Mouse (Mus musculus): Measurements from ENCODE around the gene Teddm2. TPM values are rescaled to one million over a fixed set of nuclear protein-coding genes. Genes with fewer than 3 reads are reported as not detected.

The Teddm2 gene
- total and polyA plus RNA-seq, 3 experiments: 0.18 to 0.75 (median 0.44) TPM

- Histone ChIP-seq H3K27me3 (ENCODE audit: insufficient read depth, low read length) (no peaks in the 10 kb centered on the region), H3K36me3 (replicated peaks) (peaks cover 63% of the 10 kb centered on the region), H3K4me1 (ENCODE audit: insufficient read depth, low read depth, low read length) (peaks cover 29% of the 10 kb centered on the region), H3K4me3 (ENCODE audit: low read depth, low read length) (no peak overlapping the region; the same call in 1 of the 2 replicates), H3K9me3 (replicated peaks) (no peaks in the 10 kb centered on the region)
- DNase-seq (ENCODE audit: low spot score) (no peak), ATAC-seq (ENCODE audit: extremely low read depth, insufficient number of reproducible peaks, low FRiP score, poor library complexity, severe bottlenecking) (no peak)
- TF ChIP-seq CTCF (IDR thresholded peaks at IDR 0.05; ENCODE audit: low read depth, low read length) (no peak), POLR2AphosphoS5 (IDR thresholded peaks at IDR 0.05; ENCODE audit: insufficient replicate concordance, low read depth, low read length) (no peak), GATA2 (IDR thresholded peaks at IDR 0.05; ENCODE audit: borderline replicate concordance, low read depth, low read length) (no peak), GATA1 (IDR thresholded peaks at IDR 0.05; ENCODE audit: borderline replicate concordance, low read length) (no peak), TAL1 (conservative IDR thresholded peaks at IDR 0.05; ENCODE audit: low read depth, low read length) (no peak)
Observed at GRCm38 (mm10) chr1:153908741-153909140, 8.7 kb upstream of the Teddm2 start.

- H3K4me3 ChIP-seq (ENCODE audit: low read depth, low read length): no peak overlapping the region
- ATAC-seq (ENCODE audit: extremely low read depth, insufficient number of reproducible peaks, low FRiP score, poor library complexity, severe bottlenecking): no peak
- H3K4me1 ChIP-seq (ENCODE audit: insufficient read depth, low read depth, low read length): peaks cover 29% of the 10 kb centered on the region
- H3K36me3 ChIP-seq (replicated peaks): peaks cover 68% of the 10 kb centered on the region
- no peak for DNase-seq (ENCODE audit: low spot score)
- no peaks in the 10 kb centered on the region for H3K9me3 ChIP-seq (replicated peaks)
- no peak for TF ChIP-seq POLR2AphosphoS5 (IDR thresholded peaks at IDR 0.05; ENCODE audit: insufficient replicate concordance, low read depth, low read length)
- TF ChIP-seq GATA1 (IDR thresholded peaks at IDR 0.05; ENCODE audit: borderline replicate concordance, low read length): no peak
- no peak for TF ChIP-seq TAL1 (conservative IDR thresholded peaks at IDR 0.05; ENCODE audit: low read depth, low read length)
- TF ChIP-seq GATA2 (IDR thresholded peaks at IDR 0.05; ENCODE audit: borderline replicate concordance, low read depth, low read length): no peak
- no peak for TF ChIP-seq CTCF (IDR thresholded peaks at IDR 0.05; ENCODE audit: low read depth, low read length)
- H3K27me3 ChIP-seq (ENCODE audit: insufficient read depth, low read length): no peaks in the 10 kb centered on the region
Observed at GRCm38 (mm10) chr1:153908208-153908607, 8.2 kb upstream of the Teddm2 start.

- no peak for TF ChIP-seq CTCF (IDR thresholded peaks at IDR 0.05; ENCODE audit: low read depth, low read length)
- TF ChIP-seq TAL1 (conservative IDR thresholded peaks at IDR 0.05; ENCODE audit: low read depth, low read length): no peak
- no peak for TF ChIP-seq GATA1 (IDR thresholded peaks at IDR 0.05; ENCODE audit: borderline replicate concordance, low read length)
- no peak for TF ChIP-seq GATA2 (IDR thresholded peaks at IDR 0.05; ENCODE audit: borderline replicate concordance, low read depth, low read length)
- no peak for TF ChIP-seq POLR2AphosphoS5 (IDR thresholded peaks at IDR 0.05; ENCODE audit: insufficient replicate concordance, low read depth, low read length)
- ATAC-seq (ENCODE audit: extremely low read depth, insufficient number of reproducible peaks, low FRiP score, poor library complexity, severe bottlenecking): no peak
- H3K27me3 ChIP-seq (ENCODE audit: insufficient read depth, low read length): no peaks in the 10 kb centered on the region
- H3K9me3 ChIP-seq (replicated peaks): no peaks in the 10 kb centered on the region
- peaks cover 44% of the 10 kb centered on the region for H3K4me1 ChIP-seq (ENCODE audit: insufficient read depth, low read depth, low read length)
- DNase-seq (ENCODE audit: low spot score): no peak
- H3K4me3 ChIP-seq (ENCODE audit: low read depth, low read length): no peak overlapping the region
- H3K36me3 ChIP-seq (replicated peaks): peaks cover 79% of the 10 kb centered on the region
Observed at GRCm38 (mm10) chr1:153905884-153906283, 5.9 kb upstream of the Teddm2 start.

GRCm38 (mm10) chr1:153904236-153904635 is 4.2 kb upstream of the Teddm2 start:
- TF ChIP-seq GATA1 (IDR thresholded peaks at IDR 0.05; ENCODE audit: borderline replicate concordance, low read length): no peak
- TF ChIP-seq POLR2AphosphoS5 (IDR thresholded peaks at IDR 0.05; ENCODE audit: insufficient replicate concordance, low read depth, low read length): no peak
- no peak for TF ChIP-seq TAL1 (conservative IDR thresholded peaks at IDR 0.05; ENCODE audit: low read depth, low read length)
- TF ChIP-seq GATA2 (IDR thresholded peaks at IDR 0.05; ENCODE audit: borderline replicate concordance, low read depth, low read length): no peak
- TF ChIP-seq CTCF (IDR thresholded peaks at IDR 0.05; ENCODE audit: low read depth, low read length): no peak
- no peak overlapping the region for H3K4me3 ChIP-seq (ENCODE audit: low read depth, low read length)
- DNase-seq (ENCODE audit: low spot score) (no peak), ATAC-seq (ENCODE audit: extremely low read depth, insufficient number of reproducible peaks, low FRiP score, poor library complexity, severe bottlenecking) (no peak)
- H3K9me3 ChIP-seq (replicated peaks): no peaks in the 10 kb centered on the region
- peaks cover 37% of the 10 kb centered on the region for H3K4me1 ChIP-seq (ENCODE audit: insufficient read depth, low read depth, low read length)
- H3K27me3 ChIP-seq (ENCODE audit: insufficient read depth, low read length): no peaks in the 10 kb centered on the region
- peaks cover 70% of the 10 kb centered on the region for H3K36me3 ChIP-seq (replicated peaks)

GRCm38 (mm10) chr1:153903006-153903405 is 3.0 kb upstream of the Teddm2 start:
- Histone ChIP-seq H3K4me1 (ENCODE audit: insufficient read depth, low read depth, low read length) (peaks cover 40% of the 10 kb centered on the region), H3K4me3 (ENCODE audit: low read depth, low read length) (no peak overlapping the region), H3K9me3 (replicated peaks) (no peaks in the 10 kb centered on the region), H3K36me3 (replicated peaks) (peaks cover 61% of the 10 kb centered on the region), H3K27me3 (ENCODE audit: insufficient read depth, low read length) (no peaks in the 10 kb centered on the region)
- DNase-seq (ENCODE audit: low spot score): no peak
- TF ChIP-seq TAL1 (conservative IDR thresholded peaks at IDR 0.05; ENCODE audit: low read depth, low read length) (no peak), CTCF (IDR thresholded peaks at IDR 0.05; ENCODE audit: low read depth, low read length) (no peak), GATA2 (IDR thresholded peaks at IDR 0.05; ENCODE audit: borderline replicate concordance, low read depth, low read length) (no peak), GATA1 (IDR thresholded peaks at IDR 0.05; ENCODE audit: borderline replicate concordance, low read length) (no peak), POLR2AphosphoS5 (IDR thresholded peaks at IDR 0.05; ENCODE audit: insufficient replicate concordance, low read depth, low read length) (no peak)
- ATAC-seq (ENCODE audit: extremely low read depth, insufficient number of reproducible peaks, low FRiP score, poor library complexity, severe bottlenecking): no peak

GRCm38 (mm10) chr1:153900860-153901730 is 1.1 kb upstream of the Teddm2 start:
- ATAC-seq (ENCODE audit: extremely low read depth, insufficient number of reproducible peaks, low FRiP score, poor library complexity, severe bottlenecking) (no peak), DNase-seq (ENCODE audit: low spot score) (peak; percentile 26)
- Histone ChIP-seq H3K4me1 (ENCODE audit: insufficient read depth, low read depth, low read length) (peaks cover 35% of the 10 kb centered on the region), H3K4me3 (ENCODE audit: low read depth, low read length) (peak overlapping the region; percentile 96), H3K36me3 (replicated peaks) (peaks cover 42% of the 10 kb centered on the region), H3K9me3 (replicated peaks) (no peaks in the 10 kb centered on the region), H3K27me3 (ENCODE audit: insufficient read depth, low read length) (peaks cover 4% of the 10 kb centered on the region; the same call in 1 of the 2 replicates)
- TF ChIP-seq CTCF (IDR thresholded peaks at IDR 0.05; ENCODE audit: low read depth, low read length) (no peak), TAL1 (conservative IDR thresholded peaks at IDR 0.05; ENCODE audit: low read depth, low read length) (no peak), POLR2AphosphoS5 (IDR thresholded peaks at IDR 0.05; ENCODE audit: insufficient replicate concordance, low read depth, low read length) (no peak), GATA1 (IDR thresholded peaks at IDR 0.05; ENCODE audit: borderline replicate concordance, low read length) (no peak), GATA2 (IDR thresholded peaks at IDR 0.05; ENCODE audit: borderline replicate concordance, low read depth, low read length) (no peak)

Measured in G1E (cell line).